Mouse (Mus musculus): ENCODE results near the gene Dio3. TPM values are rescaled to one million over a fixed set of nuclear protein-coding genes. Genes with fewer than 3 reads are reported as not detected.

Gene Dio3
- 0.11 and 0.70 TPM in 2 replicates for polyA plus RNA-seq (2015; fragmentation: Nextera tagmentation; extraction: Ambion mirVana)

GRCm38 (mm10) chr12:110278853-110279252 is at the start of gene Dio3:
TSS of gene Dio3 (plus strand) at chr12:110279068.

Small RNA genes lying within 50 kb of the gene (microRNA-seq; reads per million reads assigned to microRNA genes)
- 146 reads per million, percentile 48 among the genes with 10 or more reads in this experiment for gene Mir1247 (ENCODE audit: borderline replicate concordance, insufficient number of aligned reads)

Other genes starting within 250 kb of the Dio3 start
- 117 and 144 TPM in 2 replicates for gene Ppp2r5c, start 168.1 kb downstream of the Dio3 start, polyA plus RNA-seq (2015; fragmentation: Nextera tagmentation; extraction: Ambion mirVana)

Measured in adrenal gland, postnatal 0 days (tissue).